Mouse (Mus musculus): ENCODE data around the gene Gpatch4.

Gpatch4 gene

GRCm38 (mm10) chr3:88042661-88043421, at the start of gene Gpatch4:
Gpatch4 (plus strand) TSS chr3:88043108.
- DNase-seq = peak; percentile 90

- DNase-seq = peak; percentile 67
Measured at GRCm38 (mm10) chr3:87993436-87993835, 49.5 kb upstream of the Gpatch4 start.

GRCm38 (mm10) chr3:87995331-87995730, 47.6 kb upstream of the Gpatch4 start:
- DNase-seq = no peak

- no peak for DNase-seq
Measured at GRCm38 (mm10) chr3:87996401-87996800, 46.5 kb upstream of the Gpatch4 start.

- no peak for DNase-seq
Measured at GRCm38 (mm10) chr3:87996971-87997614, 45.8 kb upstream of the Gpatch4 start.

- DNase-seq = no peak
Measured at GRCm38 (mm10) chr3:87998747-87999146, 44.2 kb upstream of the Gpatch4 start.

- DNase-seq = no peak
Measured at GRCm38 (mm10) chr3:87999243-87999895, 43.5 kb upstream of the Gpatch4 start.

GRCm38 (mm10) chr3:88000181-88000580, 42.7 kb upstream of the Gpatch4 start, which contains the start of gene Bcan:
Bcan (minus strand) TSS chr3:88000230.
- no peak for DNase-seq

GRCm38 (mm10) chr3:88000816-88001595, 41.9 kb upstream of the Gpatch4 start:
- DNase-seq = no peak

- DNase-seq = peak; percentile 43
Measured at GRCm38 (mm10) chr3:88002291-88002976, 40.5 kb upstream of the Gpatch4 start.

- no peak for DNase-seq
Measured at GRCm38 (mm10) chr3:88005822-88006786, 36.8 kb upstream of the Gpatch4 start.

- DNase-seq = peak; percentile 52
Measured at GRCm38 (mm10) chr3:88010634-88011265, 32.2 kb upstream of the Gpatch4 start.

- DNase-seq = peak; percentile 77
Measured at GRCm38 (mm10) chr3:88022322-88023191, 20.4 kb upstream of the Gpatch4 start.

- DNase-seq = no peak
Measured at GRCm38 (mm10) chr3:88023192-88024074, 19.5 kb upstream of the Gpatch4 start.

- no peak for DNase-seq
Measured at GRCm38 (mm10) chr3:88026823-88027222, 16.1 kb upstream of the Gpatch4 start.

GRCm38 (mm10) chr3:88027434-88028186, 15.3 kb upstream of the Gpatch4 start, which contains the start of gene Hapln2:
Hapln2 (minus strand) TSS chr3:88027583.
- DNase-seq = peak; percentile 15

- no peak for DNase-seq
Measured at GRCm38 (mm10) chr3:88030608-88031395, 12.1 kb upstream of the Gpatch4 start.
